Mouse (Mus musculus) forebrain, embryonic 11.5 days (tissue): ENCODE results near the gene Swsap1. TPM values are rescaled to one million over a fixed set of nuclear protein-coding genes. Genes with fewer than 3 reads are reported as not detected.

ENCODE experiments used
- ATAC-seq: fragments of 200-750 bp; cut with Nextera tagmentation; replicated peaks from 2 replicates; pipeline ENCODE4 v1.8.0; 2017; ENCODE audit warnings: moderate TSS enrichment; ENCODE audit not compliant: low FRiP score
- DNase-seq: peaks from one replicate; pipeline ENCODE4 v3.0.0-alpha.2; 2017; ENCODE audit warnings: low spot score
- H3K27ac ChIP-seq: fragments of 300-500 bp; sonication (generic); 2 replicates; pipeline ENCODE4 v1.5.1; 2014; ENCODE audit warnings: low read depth, low read length
- H3K27me3 ChIP-seq: fragments of 300-500 bp; sonication (generic); 2 replicates; pipeline ENCODE4 v1.6.1; 2014; ENCODE audit warnings: mild to moderate bottlenecking, low read length, mixed read lengths; ENCODE audit not compliant: control insufficient read depth, insufficient read depth
- H3K36me3 ChIP-seq: fragments of 300-500 bp; sonication (generic); 2 replicates; pipeline ENCODE4 v1.6.1; 2014; ENCODE audit warnings: mild to moderate bottlenecking, low read length, moderate library complexity, mixed read lengths; ENCODE audit not compliant: control insufficient read depth, insufficient read depth
- H3K4me1 ChIP-seq: fragments of 300-500 bp; sonication (generic); replicated peaks from 2 replicates; pipeline ENCODE4 v1.6.1; 2014; ENCODE audit warnings: low read length, mixed read lengths; ENCODE audit not compliant: control insufficient read depth, insufficient read depth
- H3K4me2 ChIP-seq: fragments of 300-500 bp; sonication (generic); 2 replicates; pipeline ENCODE4 v1.6.1; 2014; ENCODE audit warnings: low read depth, mild to moderate bottlenecking, low read length, moderate library complexity, mixed read lengths; ENCODE audit not compliant: severe bottlenecking
- H3K4me3 ChIP-seq: fragments of 300-500 bp; sonication (generic); 2 replicates; pipeline ENCODE4 v1.5.1; 2014; ENCODE audit warnings: low read depth, low read length
- H3K9ac ChIP-seq: fragments of 300-500 bp; sonication (generic); 2 replicates; pipeline ENCODE4 v1.6.1; 2014; ENCODE audit warnings: low read length
- H3K9me3 ChIP-seq: fragments of 300-500 bp; sonication (generic); 2 replicates; pipeline ENCODE4 v1.6.1; 2016; ENCODE audit warnings: low read length, mixed read lengths; ENCODE audit not compliant: control insufficient read depth
- WGBS: fragments of 180-500 bp; shearing (Covaris S2); extraction: QIAGEN DNeasy Blood & Tissue Kit; methylation state at CpG from one replicate; pipeline ENCODE4 v1.1.7; 2014; 5-methylcytosine and 5-hydroxymethylcytosine counted together
- polyA plus RNA-seq: library from polyadenylated mRNA; unstranded; fragments of >200 nt; fragmentation: Nextera tagmentation; extraction: Ambion mirVana; gene quantifications from 2 replicates; pipeline ENCODE4 v1.2.1, GENCODE M21; 2014

The Swsap1 gene
- polyA plus RNA-seq, 1 experiment from 2014 or later = 18.5 TPM

DNA sequence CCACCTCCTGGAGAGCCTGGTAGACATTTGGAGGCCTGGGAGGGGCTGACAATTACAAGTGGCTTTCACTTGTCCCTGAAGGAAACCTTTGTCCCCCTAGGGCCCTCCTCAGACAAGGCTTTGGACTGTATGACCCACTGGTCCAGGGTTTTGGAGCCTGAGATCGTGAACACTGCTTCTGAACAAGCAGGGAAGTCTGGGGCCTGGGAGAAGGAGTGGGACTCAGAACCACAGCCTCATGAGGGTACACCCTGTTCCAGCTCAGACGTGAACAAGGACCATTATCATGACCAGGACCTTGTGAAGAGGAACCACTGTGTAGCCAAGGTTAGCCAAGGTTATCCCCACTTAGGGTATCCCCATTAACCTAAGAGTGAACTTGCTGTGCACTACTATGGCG lies 26.3 kb upstream of the Swsap1 start:
- no peaks in the 10 kb centered on the region for H3K27me3 ChIP-seq
- H3K4me1 ChIP-seq = peaks cover 6% of the 10 kb centered on the region; the same call in 1 of the 2 replicates
- no peak for DNase-seq
- no peaks in the 10 kb centered on the region for H3K36me3 ChIP-seq
- H3K9me3 ChIP-seq = no peaks in the 10 kb centered on the region
- H3K4me2 ChIP-seq = no peak overlapping the region
- no peak for ATAC-seq
- 81% methylated on average over 3 of the region's 3 CpGs for WGBS
- no peak overlapping the region for H3K9ac ChIP-seq
- H3K27ac ChIP-seq = no peak overlapping the region
- no peak overlapping the region for H3K4me3 ChIP-seq

DNA sequence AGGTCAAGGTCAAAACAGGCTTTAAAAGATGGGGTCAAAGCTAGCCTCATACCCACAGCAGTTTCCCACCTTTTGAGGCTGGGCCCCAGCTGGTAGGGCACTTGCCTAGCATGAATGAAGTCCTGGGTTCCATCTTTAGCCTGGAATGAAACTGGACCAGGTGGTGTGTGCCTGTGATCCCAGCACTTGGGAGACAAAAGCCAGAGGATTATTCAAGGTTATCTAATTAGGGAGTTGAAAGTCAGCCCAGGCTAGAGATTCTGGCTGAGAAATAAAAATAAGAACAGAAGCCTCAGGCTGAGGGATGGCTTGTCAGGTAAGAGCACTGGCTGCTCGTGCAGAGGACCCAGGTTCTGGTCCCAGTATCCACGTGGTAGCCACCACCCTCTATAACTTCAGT lies 23.5 kb upstream of the Swsap1 start:
- Histone ChIP-seq H3K9ac (no peak overlapping the region), H3K4me3 (no peak overlapping the region), H3K4me1 (no peaks in the 10 kb centered on the region), H3K4me2 (no peak overlapping the region), H3K9me3 (no peaks in the 10 kb centered on the region), H3K27me3 (no peaks in the 10 kb centered on the region), H3K27ac (no peak overlapping the region), H3K36me3 (no peaks in the 10 kb centered on the region)
- WGBS = 45% methylated on average over 2 of the region's 2 CpGs
- no peak for DNase-seq
- ATAC-seq = no peak

DNA sequence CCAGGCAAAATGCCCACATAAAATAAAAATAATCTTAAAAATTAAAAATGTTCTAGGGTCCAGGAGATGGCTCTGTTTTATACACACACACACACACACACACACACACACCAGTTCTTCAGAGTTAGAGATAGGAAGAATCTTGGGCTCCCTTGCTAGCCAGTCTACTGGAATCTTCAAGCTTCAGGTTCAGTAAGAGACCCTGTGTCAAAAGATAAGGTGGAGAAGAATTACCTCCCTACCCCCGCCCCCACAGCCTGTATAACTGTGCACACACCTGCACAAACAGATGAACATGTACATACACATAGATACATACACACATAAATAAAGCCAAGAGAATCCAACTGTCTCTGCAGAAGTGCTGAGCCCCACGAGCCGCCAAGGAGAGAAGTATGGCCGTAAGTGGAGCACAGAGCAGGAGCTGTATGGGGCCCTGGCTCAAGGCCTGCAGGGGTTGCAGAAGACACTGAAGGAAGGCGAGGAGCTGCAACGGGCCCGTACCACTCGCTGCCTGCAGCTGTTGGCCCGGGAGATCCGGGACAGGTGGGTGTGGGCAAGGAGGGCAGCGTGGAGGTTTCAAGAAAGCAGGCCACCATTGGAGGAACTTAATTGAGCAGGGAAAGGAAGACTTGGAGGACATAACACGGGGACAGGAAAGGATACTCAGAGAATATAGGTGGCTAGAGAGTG lies 23.0 kb upstream of the Swsap1 start:
- H3K4me3 ChIP-seq = no peak overlapping the region
- H3K27me3 ChIP-seq = no peaks in the 10 kb centered on the region
- no peaks in the 10 kb centered on the region for H3K9me3 ChIP-seq
- no peak overlapping the region for H3K9ac ChIP-seq
- ATAC-seq (no peak), DNase-seq (no peak)
- H3K4me1 ChIP-seq = no peaks in the 10 kb centered on the region; the same call in 1 of the 2 replicates
- no peak overlapping the region for H3K27ac ChIP-seq
- WGBS = 57% methylated on average over 12 of the region's 12 CpGs
- H3K4me2 ChIP-seq = no peak overlapping the region
- H3K36me3 ChIP-seq = no peaks in the 10 kb centered on the region

DNA sequence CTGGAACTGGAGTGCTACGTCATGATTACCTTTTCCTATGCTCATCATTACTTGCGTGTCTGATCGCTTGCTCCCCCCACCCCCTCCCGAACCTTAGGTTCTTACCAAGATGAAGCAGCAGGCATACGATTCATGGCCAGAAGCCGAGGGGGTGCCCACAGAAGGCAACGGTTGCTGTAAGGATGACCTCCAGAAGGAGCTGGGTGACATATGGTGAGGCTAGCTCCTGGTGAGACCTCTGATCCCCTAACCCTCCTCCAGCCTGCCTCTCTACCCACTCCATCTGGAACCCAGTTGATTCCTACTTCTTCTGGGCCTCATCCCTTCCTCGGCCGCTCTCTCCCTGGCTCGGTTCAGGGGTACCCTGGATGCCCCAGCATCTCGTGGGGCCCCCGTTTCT lies 21.5 kb upstream of the Swsap1 start:
- Histone ChIP-seq H3K9ac (no peak overlapping the region), H3K27ac (no peak overlapping the region), H3K4me2 (no peak overlapping the region), H3K9me3 (no peaks in the 10 kb centered on the region), H3K36me3 (no peaks in the 10 kb centered on the region), H3K4me1 (no peaks in the 10 kb centered on the region; the same call in 1 of the 2 replicates), H3K4me3 (no peak overlapping the region), H3K27me3 (no peaks in the 10 kb centered on the region)
- DNase-seq (no peak), ATAC-seq (no peak)
- WGBS = 92% methylated on average over 12 of the region's 12 CpGs

DNA sequence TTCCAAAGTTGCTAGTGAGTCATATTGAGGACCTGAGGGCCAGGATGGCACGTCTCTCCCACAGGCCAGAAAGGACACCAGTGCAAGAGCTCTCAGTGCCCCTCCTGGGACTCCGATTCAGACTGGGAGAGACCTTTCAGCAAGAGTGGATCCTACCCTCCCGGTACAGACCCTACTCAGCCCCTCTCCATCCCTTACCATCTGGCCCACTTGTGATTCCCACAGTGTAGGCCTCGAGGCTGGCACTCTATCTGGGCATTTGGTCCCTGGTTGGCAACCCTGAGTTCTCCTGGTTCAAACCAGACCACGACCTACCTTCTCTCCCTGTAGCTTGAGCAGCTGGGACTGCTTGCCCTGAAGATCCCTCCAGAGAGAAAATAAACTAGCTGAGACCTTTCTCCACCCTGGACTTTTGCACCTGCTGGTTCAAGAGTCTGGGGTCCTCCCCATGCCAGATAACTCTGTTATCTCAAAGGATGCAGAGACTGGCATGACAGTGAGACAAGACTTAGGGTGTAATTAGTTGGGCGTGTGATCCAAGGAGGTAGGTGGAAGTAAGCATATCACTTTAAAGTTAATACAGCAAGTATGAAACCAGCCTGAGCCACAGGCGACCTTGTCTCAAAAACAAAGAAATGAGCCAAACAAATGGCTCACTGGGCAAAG lies 20.0 kb upstream of the Swsap1 start:
- WGBS = 83% methylated on average over 7 of the region's 7 CpGs
- Histone ChIP-seq H3K4me3 (no peak overlapping the region), H3K4me2 (no peak overlapping the region), H3K4me1 (no peaks in the 10 kb centered on the region; the same call in 1 of the 2 replicates), H3K27me3 (no peaks in the 10 kb centered on the region), H3K9me3 (no peaks in the 10 kb centered on the region), H3K9ac (no peak overlapping the region), H3K36me3 (no peaks in the 10 kb centered on the region), H3K27ac (no peak overlapping the region)
- DNase-seq (no peak), ATAC-seq (no peak)

DNA sequence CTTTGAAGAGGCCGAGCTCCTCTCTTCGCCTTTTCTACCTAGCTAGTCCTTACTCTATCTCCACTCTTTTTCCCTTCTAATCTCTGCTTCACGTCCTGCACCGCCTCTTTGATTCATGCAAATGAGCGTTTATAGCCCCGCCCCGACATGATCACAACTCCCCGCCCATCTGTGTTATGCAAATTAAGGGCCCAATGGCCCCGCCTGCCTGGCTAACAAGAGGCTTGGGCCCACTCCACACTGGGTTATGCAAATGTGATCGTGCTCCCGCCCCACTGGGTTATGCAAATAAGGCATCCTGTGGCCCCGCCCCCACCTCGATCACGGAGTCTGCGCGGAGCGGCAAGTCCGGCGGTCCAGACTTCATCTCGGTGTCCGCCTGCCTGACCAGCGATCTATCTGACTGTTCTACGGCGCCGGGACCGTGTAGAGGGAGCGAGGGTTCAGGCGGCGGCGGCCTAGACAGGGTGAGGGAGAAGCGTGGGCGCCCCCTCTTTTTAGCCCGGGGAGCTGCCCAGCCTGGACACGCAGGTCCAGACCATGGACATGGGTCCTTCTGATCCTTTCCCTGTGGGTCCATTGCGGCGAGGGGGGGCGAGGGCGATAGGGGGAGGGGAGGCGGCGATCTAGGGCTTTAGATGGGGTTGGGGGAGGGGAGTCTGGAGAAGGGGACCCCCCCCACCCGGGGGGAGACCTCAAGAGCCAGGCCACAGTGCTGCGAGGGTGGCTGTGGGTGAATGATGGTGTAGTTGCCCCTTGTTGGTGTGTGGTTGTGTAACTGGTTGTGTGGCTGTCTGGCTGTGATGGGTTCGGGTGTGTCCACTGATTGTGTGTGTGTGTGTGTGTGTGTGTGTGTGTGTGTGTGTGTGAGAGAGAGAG lies 18.6 kb upstream of the Swsap1 start, which contains the start of gene Plppr2:
Gene Plppr2 (plus strand): TSS at position 342 of the 879 bp plus-strand sequence.
- 3% methylated on average over 43 of the region's 43 CpGs for WGBS
- peak within 1 kb of the TSS; percentile 85 for H3K4me2 ChIP-seq

DNA sequence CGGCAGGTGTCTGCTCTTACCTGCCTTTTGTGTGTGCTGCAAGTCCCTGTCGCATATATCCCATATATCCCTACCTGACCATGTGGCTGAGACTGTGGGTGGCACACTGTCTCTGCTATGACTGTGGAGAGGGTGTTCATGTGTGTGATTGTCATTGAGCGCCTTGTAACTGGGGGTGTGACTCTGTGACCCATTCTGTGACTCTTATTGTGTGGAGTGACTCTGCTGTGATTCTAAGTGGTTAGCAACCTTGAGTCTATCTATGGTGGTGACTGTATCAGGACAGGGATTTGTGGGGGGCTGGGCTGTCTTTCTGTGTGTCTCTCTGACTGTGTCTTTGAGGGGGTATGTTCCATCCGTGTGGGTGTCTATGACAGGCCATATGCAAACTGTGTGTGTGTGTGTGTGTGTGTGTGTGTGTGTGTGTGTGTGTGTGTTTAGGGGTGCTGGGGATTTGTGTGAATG lies 17.8 kb upstream of the Swsap1 start:
- H3K27me3 ChIP-seq = no peaks in the 10 kb centered on the region
- H3K9me3 ChIP-seq = no peaks in the 10 kb centered on the region
- 80% methylated on average over 4 of the region's 4 CpGs for WGBS
- ATAC-seq (no peak), DNase-seq (no peak)
- 0 out of 2 replicates have a peak overlapping the region, but pooled peaks have one; percentile 81 for H3K9ac ChIP-seq
- H3K4me2 ChIP-seq = peak overlapping the region; percentile 85; the same call in 1 of the 2 replicates
- H3K27ac ChIP-seq = no peak overlapping the region
- H3K4me3 ChIP-seq = peak overlapping the region; percentile 57
- no peaks in the 10 kb centered on the region for H3K36me3 ChIP-seq
- H3K4me1 ChIP-seq = no peaks in the 10 kb centered on the region; the same call in 1 of the 2 replicates

More for the DNA sequence above, 18.6 kb upstream of the Swsap1 start, which contains the start of gene Plppr2:
- DNase-seq (peak; percentile 98), ATAC-seq (peak; percentile 95)
- H3K36me3 ChIP-seq = no peaks in the 10 kb centered on the region
- H3K27ac ChIP-seq = peak within 1 kb of the TSS; percentile 31; the same call in 1 of the 2 replicates
- H3K27me3 ChIP-seq = no peaks in the 10 kb centered on the region
- peak within 1 kb of the TSS; percentile 57 for H3K4me3 ChIP-seq
- no peaks in the 10 kb centered on the region for H3K9me3 ChIP-seq
- peak within 1 kb of the TSS; percentile 81 for H3K9ac ChIP-seq
- H3K4me1 ChIP-seq = no peaks in the 10 kb centered on the region; the same call in 1 of the 2 replicates

DNA sequence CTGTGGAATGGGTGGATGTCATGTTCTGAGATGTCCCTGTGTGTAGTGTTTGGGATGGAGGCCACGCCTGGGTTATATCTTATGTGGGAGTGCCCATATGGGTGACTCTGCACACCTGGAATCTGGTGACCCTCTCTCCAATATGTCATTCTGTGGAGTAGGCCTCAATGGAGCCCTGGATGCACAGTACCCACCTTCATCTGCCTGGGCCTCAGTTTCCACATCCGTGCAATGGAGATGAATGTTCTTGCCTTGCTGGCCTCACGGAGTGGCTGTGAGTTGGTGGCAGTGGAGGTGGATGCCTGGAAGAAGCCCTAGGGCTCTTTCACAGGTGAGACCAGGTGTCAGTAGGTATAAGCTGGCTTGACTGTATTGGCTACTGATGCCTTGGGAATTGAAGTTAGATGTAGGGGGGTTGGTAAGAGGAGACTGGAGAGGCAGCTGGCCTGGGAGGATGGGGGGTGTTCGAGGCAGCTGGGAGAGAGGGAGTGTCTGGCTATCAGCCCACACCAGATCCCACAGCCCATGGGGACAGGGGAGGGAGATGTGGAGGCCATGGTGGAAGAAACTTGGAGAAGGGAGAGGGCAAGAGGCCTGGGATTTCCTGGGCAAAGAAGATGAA lies 17.2 kb upstream of the Swsap1 start:
- Histone ChIP-seq H3K9ac (no peak overlapping the region), H3K27me3 (no peaks in the 10 kb centered on the region), H3K36me3 (no peaks in the 10 kb centered on the region), H3K4me3 (no peak overlapping the region), H3K9me3 (no peaks in the 10 kb centered on the region), H3K4me1 (no peaks in the 10 kb centered on the region; the same call in 1 of the 2 replicates), H3K27ac (no peak overlapping the region), H3K4me2 (no peak overlapping the region)
- no peak for DNase-seq
- ATAC-seq = no peak
- WGBS = 88% methylated on average over 4 of the region's 4 CpGs
